Mouse (Mus musculus): Measurements from ENCODE around the gene Iqck. TPM values are rescaled to one million over a fixed set of nuclear protein-coding genes. Genes with fewer than 3 reads are reported as not detected.

Iqck gene
- total and polyA plus RNA-seq, 2 experiments from 2014 or later = 0.67 TPM; not detected in 1

DNA sequence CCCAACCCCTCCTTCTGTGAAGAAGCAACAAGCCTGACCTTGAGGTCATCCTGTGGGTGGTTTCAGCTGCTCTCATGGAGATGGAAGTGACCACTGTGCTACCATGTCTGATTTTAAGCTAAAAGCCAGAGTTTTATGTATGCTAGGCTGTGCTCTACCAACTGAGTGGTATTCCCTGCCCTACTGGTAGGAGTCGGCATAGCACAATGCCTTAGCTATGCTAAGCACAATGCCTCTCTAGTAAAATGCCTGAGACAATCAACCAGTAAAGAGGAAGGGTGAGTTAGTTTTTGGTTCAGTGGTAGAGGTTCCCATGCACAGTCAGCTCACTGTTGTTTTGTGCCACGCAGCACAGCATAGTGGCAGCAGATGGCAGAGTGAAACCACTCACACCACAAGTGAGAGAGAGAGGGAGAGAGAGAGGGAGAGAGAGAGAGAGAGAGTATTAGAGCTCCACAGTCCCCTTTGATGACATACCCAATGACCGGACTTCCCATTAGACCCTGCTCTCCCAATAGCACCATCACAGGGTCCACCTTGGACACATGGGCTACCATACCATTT is 24.0 kb downstream of the Iqck start:
- WGBS = 85% methylated on average over 3 of the region's 3 CpGs
- no peak overlapping the region for H3K4me2 ChIP-seq (ENCODE audit: low read depth, low read length)
- no peak for DNase-seq (ENCODE audit: low spot score)

DNA sequence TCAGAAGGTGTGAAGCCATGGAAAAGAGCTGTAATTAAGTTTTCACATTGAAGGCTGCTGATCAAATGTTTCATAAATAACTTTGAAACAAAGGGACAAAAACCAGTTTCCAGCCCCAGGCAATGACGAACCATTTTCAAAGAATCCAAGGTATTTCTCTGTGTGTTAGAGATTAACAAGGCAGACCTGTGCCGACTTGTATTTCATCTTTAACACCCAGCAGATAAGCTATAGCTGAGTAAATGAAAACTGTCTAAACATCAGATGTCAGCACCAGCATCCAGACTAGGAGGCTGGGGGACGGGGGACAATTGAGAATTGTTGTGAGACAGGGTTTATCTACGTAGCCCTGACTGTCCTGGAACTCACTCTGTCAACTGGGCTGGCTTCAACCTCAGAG is 28.4 kb downstream of the Iqck start:
- WGBS = 54% methylated on average over 4 of the region's 4 CpGs
- no peak overlapping the region for H3K27ac ChIP-seq (ENCODE audit: low read depth)
- H3K36me3 ChIP-seq (replicated peaks; ENCODE audit: control insufficient read depth, insufficient read depth, low read length) = no peaks in the 10 kb centered on the region
- TF ChIP-seq CTCF (IDR thresholded peaks at IDR 0.05; ENCODE audit: low read depth) = no peak
- no peak for TF ChIP-seq EP300 (IDR thresholded peaks at IDR 0.05; ENCODE audit: low read depth)
- H3K4me3 ChIP-seq (ENCODE audit: low read depth, low read length) = no peak overlapping the region
- no peaks in the 10 kb centered on the region for H3K27me3 ChIP-seq (ENCODE audit: control insufficient read depth, insufficient read depth, low read length)
- no peaks in the 10 kb centered on the region for H3K9me3 ChIP-seq (replicated peaks; ENCODE audit: control insufficient read depth, low read length)
- H3K4me1 ChIP-seq (ENCODE audit: control insufficient read depth, insufficient read depth) = no peaks in the 10 kb centered on the region
- no peak overlapping the region for H3K4me2 ChIP-seq (ENCODE audit: low read depth, low read length)
- DNase-seq (ENCODE audit: low spot score) = no peak
- ATAC-seq (ENCODE audit: insufficient read depth, low read depth) = no peak
- H3K9ac ChIP-seq (replicated peaks; ENCODE audit: low read depth, low read length) = no peak overlapping the region

More for the DNA sequence above, 24.0 kb downstream of the Iqck start:
- Histone ChIP-seq H3K9ac (replicated peaks; ENCODE audit: low read depth, low read length) (no peak overlapping the region), H3K27ac (ENCODE audit: low read depth) (no peak overlapping the region), H3K9me3 (replicated peaks; ENCODE audit: control insufficient read depth, low read length) (no peaks in the 10 kb centered on the region), H3K4me3 (ENCODE audit: low read depth, low read length) (no peak overlapping the region), H3K36me3 (replicated peaks; ENCODE audit: control insufficient read depth, insufficient read depth, low read length) (no peaks in the 10 kb centered on the region), H3K4me1 (ENCODE audit: control insufficient read depth, insufficient read depth) (no peaks in the 10 kb centered on the region), H3K27me3 (ENCODE audit: control insufficient read depth, insufficient read depth, low read length) (no peaks in the 10 kb centered on the region)
- no peak; the same call in 1 of the 2 replicates for TF ChIP-seq CTCF (IDR thresholded peaks at IDR 0.05; ENCODE audit: low read depth)
- TF ChIP-seq EP300 (IDR thresholded peaks at IDR 0.05; ENCODE audit: low read depth) = no peak
- ATAC-seq (ENCODE audit: insufficient read depth, low read depth) = no peak

DNA sequence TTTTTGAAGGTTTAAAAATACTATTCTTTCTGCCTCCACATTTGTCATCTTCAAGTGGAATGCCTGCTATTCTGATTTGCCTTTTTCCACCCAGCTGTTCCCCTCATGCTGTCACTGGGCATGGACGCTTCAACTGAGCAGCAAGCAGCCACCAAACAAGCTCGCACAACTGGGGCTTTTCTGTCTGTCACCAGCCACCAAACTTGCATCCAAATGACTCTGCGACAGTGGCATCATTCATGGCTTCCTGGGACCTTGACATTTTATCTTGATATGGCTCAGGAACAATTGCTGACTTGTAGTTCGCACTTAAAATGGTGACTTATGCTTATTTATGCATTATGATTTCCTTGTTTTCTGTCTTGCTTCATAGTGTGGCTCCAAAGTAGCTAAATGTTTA is 29.4 kb downstream of the Iqck start:
- TF ChIP-seq EP300 (IDR thresholded peaks at IDR 0.05; ENCODE audit: low read depth) (no peak), CTCF (IDR thresholded peaks at IDR 0.05; ENCODE audit: low read depth) (no peak)
- H3K4me3 ChIP-seq (ENCODE audit: low read depth, low read length) = no peak overlapping the region
- H3K9ac ChIP-seq (replicated peaks; ENCODE audit: low read depth, low read length) = no peak overlapping the region
- WGBS = 70% methylated on average over 4 of the region's 4 CpGs
- H3K27me3 ChIP-seq (ENCODE audit: control insufficient read depth, insufficient read depth, low read length) = no peaks in the 10 kb centered on the region
- no peak overlapping the region for H3K4me2 ChIP-seq (ENCODE audit: low read depth, low read length)
- H3K27ac ChIP-seq (ENCODE audit: low read depth) = no peak overlapping the region
- ATAC-seq (ENCODE audit: insufficient read depth, low read depth) (no peak), DNase-seq (ENCODE audit: low spot score) (no peak)
- H3K36me3 ChIP-seq (replicated peaks; ENCODE audit: control insufficient read depth, insufficient read depth, low read length) = no peaks in the 10 kb centered on the region
- H3K4me1 ChIP-seq (ENCODE audit: control insufficient read depth, insufficient read depth) = no peaks in the 10 kb centered on the region
- no peaks in the 10 kb centered on the region for H3K9me3 ChIP-seq (replicated peaks; ENCODE audit: control insufficient read depth, low read length)

DNA sequence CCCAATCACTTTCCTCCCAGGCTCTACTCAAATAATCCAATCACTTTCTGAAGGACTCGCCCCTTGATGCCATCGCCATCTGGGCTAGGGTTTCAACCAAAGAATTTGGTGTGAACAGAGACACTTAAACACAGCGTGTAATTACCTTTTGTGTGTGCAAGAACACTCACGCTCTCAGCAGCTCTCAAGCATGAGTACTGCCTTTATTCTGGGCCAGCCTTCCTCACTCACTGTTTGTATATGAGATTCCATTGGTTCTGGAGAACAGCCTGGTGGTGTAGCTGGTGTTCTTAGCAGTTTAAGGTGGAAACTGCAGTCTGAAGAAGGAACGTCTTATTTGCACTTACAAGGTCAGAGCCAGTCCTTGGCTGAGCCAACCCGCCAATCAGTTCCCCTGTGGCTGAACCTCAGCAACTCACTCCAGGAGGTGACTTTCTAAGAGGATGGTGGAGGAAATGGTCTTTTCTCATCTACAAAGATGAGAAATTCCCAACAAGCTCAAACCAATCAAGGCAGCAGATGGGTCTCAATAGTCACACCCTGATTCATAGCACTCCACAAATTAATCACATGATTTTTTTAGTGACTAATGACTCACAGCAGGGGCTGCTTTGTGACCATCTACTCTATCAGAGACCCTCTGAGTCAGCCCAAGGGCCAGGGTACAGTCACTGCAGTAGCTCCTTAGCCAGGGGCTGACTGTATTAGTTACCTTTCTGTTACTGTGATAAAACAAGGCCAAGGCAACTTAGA is 31.9 kb downstream of the Iqck start:
- DNase-seq (ENCODE audit: low spot score) (no peak), ATAC-seq (ENCODE audit: insufficient read depth, low read depth) (no peak)
- H3K4me1 ChIP-seq (ENCODE audit: control insufficient read depth, insufficient read depth) = no peaks in the 10 kb centered on the region
- no peaks in the 10 kb centered on the region for H3K27me3 ChIP-seq (ENCODE audit: control insufficient read depth, insufficient read depth, low read length)
- TF ChIP-seq CTCF (IDR thresholded peaks at IDR 0.05; ENCODE audit: low read depth) = no peak
- no peak for TF ChIP-seq EP300 (IDR thresholded peaks at IDR 0.05; ENCODE audit: low read depth)
- H3K4me2 ChIP-seq (ENCODE audit: low read depth, low read length) = no peak overlapping the region
- H3K36me3 ChIP-seq (replicated peaks; ENCODE audit: control insufficient read depth, insufficient read depth, low read length) = no peaks in the 10 kb centered on the region
- WGBS = 64% methylated on average over 6 of the region's 6 CpGs
- no peak overlapping the region for H3K4me3 ChIP-seq (ENCODE audit: low read depth, low read length)
- H3K27ac ChIP-seq (ENCODE audit: low read depth) = no peak overlapping the region
- no peaks in the 10 kb centered on the region for H3K9me3 ChIP-seq (replicated peaks; ENCODE audit: control insufficient read depth, low read length)
- no peak overlapping the region for H3K9ac ChIP-seq (replicated peaks; ENCODE audit: low read depth, low read length)

DNA sequence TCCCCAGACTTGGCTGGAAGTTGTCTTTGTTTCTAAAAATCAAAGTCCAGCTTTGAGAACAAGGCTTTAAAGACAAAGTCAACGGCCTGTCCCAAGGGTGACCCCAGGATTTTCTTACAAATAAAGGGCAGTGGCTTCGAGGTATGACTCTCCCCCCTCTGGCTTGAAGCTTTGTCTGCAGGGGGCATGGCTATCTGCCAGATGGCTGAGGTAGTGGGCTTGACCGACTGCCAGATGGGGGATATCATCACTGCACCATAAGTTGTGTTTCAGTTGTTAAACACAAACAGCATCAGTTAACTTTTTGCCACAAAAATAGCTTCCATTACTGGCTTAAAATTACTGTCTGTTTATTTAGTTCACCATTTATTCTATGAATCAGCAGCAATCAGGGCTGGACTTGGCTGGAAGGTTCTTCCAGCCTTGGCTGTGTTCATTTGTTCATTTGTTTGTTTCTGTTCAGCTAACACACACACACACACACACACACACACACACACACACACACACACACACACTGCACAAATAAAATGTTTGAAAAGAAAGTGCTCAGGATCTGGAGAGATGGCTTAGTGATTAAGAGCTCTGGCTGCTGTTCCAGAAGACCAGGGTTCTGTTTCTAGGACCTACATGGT is 33.6 kb downstream of the Iqck start:
- 25% methylated on average over 3 of the region's 3 CpGs for WGBS
- ATAC-seq (ENCODE audit: insufficient read depth, low read depth) = no peak

More for the DNA sequence above, 33.6 kb downstream of the Iqck start:
- Histone ChIP-seq H3K36me3 (replicated peaks; ENCODE audit: control insufficient read depth, insufficient read depth, low read length) (no peaks in the 10 kb centered on the region), H3K9ac (replicated peaks; ENCODE audit: low read depth, low read length) (no peak overlapping the region), H3K9me3 (replicated peaks; ENCODE audit: control insufficient read depth, low read length) (no peaks in the 10 kb centered on the region), H3K27me3 (ENCODE audit: control insufficient read depth, insufficient read depth, low read length) (no peaks in the 10 kb centered on the region), H3K4me2 (ENCODE audit: low read depth, low read length) (no peak overlapping the region), H3K4me3 (ENCODE audit: low read depth, low read length) (no peak overlapping the region), H3K4me1 (ENCODE audit: control insufficient read depth, insufficient read depth) (no peaks in the 10 kb centered on the region), H3K27ac (ENCODE audit: low read depth) (no peak overlapping the region)
- no peak for DNase-seq (ENCODE audit: low spot score)
- no peak for TF ChIP-seq CTCF (IDR thresholded peaks at IDR 0.05; ENCODE audit: low read depth)
- TF ChIP-seq EP300 (IDR thresholded peaks at IDR 0.05; ENCODE audit: low read depth) = no peak

Data from heart, postnatal 0 days (tissue).